Comparison of ENCODE assay signal across 12 mouse cellular contexts in genomic region chr17:28031281-28031941, GRCm38 (mm10). TPM values are rescaled to one million over a fixed set of nuclear protein-coding genes. Genes with fewer than 3 reads are reported as not detected.
DNase-seq lines count a peak whose midpoint lies in the region; ATAC-seq and TF ChIP-seq lines count a peak whose summit lies in the region.
"Had no signal": no experiment of that assay in that cellular context is flagged by ENCODE, and none has a peak within 500 bp of the region (broad histone marks: within the 10 kb centered on the region; RNA-seq: fewer than 3 reads in every experiment).

No protein-coding gene starts in this region.

- intact Hi-C loops in gastrocnemius, adult 2 months (cut with DNase I): no loop called here
- intact Hi-C loops in gastrocnemius, postnatal 14 days (cut with DNase I; ENCODE audit: low total_unique reads): no loop called here

- peaks cover 66% of the 10 kb centered on the region for H3K4me1 ChIP-seq in lung, adult 2 months (ENCODE audit: control insufficient read depth, insufficient read depth, low read length)
- H3K4me1 ChIP-seq in brown adipose tissue, adult 24 weeks (ENCODE audit: control insufficient read depth, insufficient read depth, insufficient read length, low read length): peaks cover 69% of the 10 kb centered on the region
- peaks cover 18% of the 10 kb centered on the region for H3K4me1 ChIP-seq in hindbrain, postnatal 0 days (ENCODE audit: insufficient read depth, low read length)

- H3K27me3 ChIP-seq in hindbrain, postnatal 0 days (ENCODE audit: insufficient read depth, low read length): no peaks in the 10 kb centered on the region

- 45% methylated on average over 9 of the region's 9 CpGs for WGBS in lung, adult 2 months
- WGBS in hindbrain, postnatal 0 days: 71% methylated on average over 9 of the region's 9 CpGs

- H3K9ac ChIP-seq in hindbrain, postnatal 0 days (replicated peaks; ENCODE audit: low read length): no peak overlapping the region; the same call in 1 of the 2 replicates
- H3K9ac ChIP-seq: lung, embryonic 14.5 days had no signal

- no peak overlapping the region for H3K4me3 ChIP-seq in gastrocnemius, adult 2 months
- H3K4me3 ChIP-seq in lung, adult 2 months (replicated peaks; ENCODE audit: extremely low read depth, low read depth, low read length): no peak overlapping the region
- no peak overlapping the region for H3K4me3 ChIP-seq in brown adipose tissue, adult 24 weeks (ENCODE audit: insufficient read depth, low read depth, low read length)
- H3K4me3 ChIP-seq in hindbrain, postnatal 0 days (ENCODE audit: low read length): no peak overlapping the region

- no peaks in the 10 kb centered on the region for H3K9me3 ChIP-seq in hindbrain, postnatal 0 days (ENCODE audit: low read length)

- no peak overlapping the region for H3K4me2 ChIP-seq in hindbrain, postnatal 0 days (ENCODE audit: low read depth, low read length)
- H3K4me2 ChIP-seq: lung, embryonic 14.5 days had no signal

- no peaks in the 10 kb centered on the region for H3K36me3 ChIP-seq in hindbrain, postnatal 0 days (ENCODE audit: insufficient read depth, low read length)

- DNase-seq in gastrocnemius, adult 2 months: no peak
- no peak for DNase-seq in gastrocnemius, postnatal 14 days
- DNase-seq in lung, adult 2 months: peak; percentile 18
- no peak for DNase-seq in lung, adult 18-20 months
- DNase-seq in hindbrain, postnatal 0 days (ENCODE audit: low spot score): no peak
- DNase-seq in right cerebral cortex, adult 18-20 months: no peak
- DNase-seq in c-Kit-positive CD71-positive TER-119-positive erythroid progenitor cells, embryonic 14.5 days (ENCODE audit: low spot score): no peak
- DNase-seq: cerebellum, postnatal 14 days; layer of hippocampus, postnatal 36 days; lung, embryonic 14.5 days; right cerebral cortex, postnatal 14 days had no signal

- peak overlapping the region; percentile 84 for H3K27ac ChIP-seq in gastrocnemius, adult 2 months
- H3K27ac ChIP-seq in brown adipose tissue, adult 24 weeks (replicated peaks; ENCODE audit: low read depth, low read length): peak overlapping the region; percentile 95
- H3K27ac ChIP-seq in hindbrain, postnatal 0 days: 0 out of 2 replicates have a peak overlapping the region, but pooled peaks have one; percentile 15

- TF ChIP-seq CTCF in gastrocnemius, adult 2 months (IDR thresholded peaks at IDR 0.05): no peak
- no peak for TF ChIP-seq CTCF in lung, adult 2 months (IDR thresholded peaks at IDR 0.05; ENCODE audit: insufficient read depth, low read length)
- no peak for TF ChIP-seq CTCF in hindbrain, postnatal 0 days (IDR thresholded peaks at IDR 0.05; ENCODE audit: low read depth)

- TF ChIP-seq POLR2A in lung, adult 2 months (IDR thresholded peaks at IDR 0.05; ENCODE audit: borderline replicate concordance, extremely low read depth, low read depth, low read length): no peak

- ATAC-seq in hindbrain, postnatal 0 days: 0 out of 2 replicates have a peak, but pooled peaks have one; percentile 1

RNA-seq across cellular contexts. Expression of gene Tcp11, which starts 49.0 kb away (rescaled TPM):
- not detected for total RNA-seq in gastrocnemius, adult 2 months (2021)
- not detected for total RNA-seq in gastrocnemius, postnatal 14 days (2021)
- polyA plus RNA-seq in lung, adult 2 months (2012; rRNA removed): 13.4 and 16.9 TPM in 2 replicates
- not detected in 2 replicates for polyA plus RNA-seq in brown adipose tissue, adult 24 weeks (2012; ENCODE audit: insufficient read depth, insufficient read length, missing spikeins)
- total RNA-seq in hindbrain, postnatal 0 days (2014; rRNA removed): 2.9 and 3.6 TPM in 2 replicates
- polyA plus RNA-seq in hindbrain, postnatal 0 days (2015; fragmentation: Nextera tagmentation; extraction: Ambion mirVana): 1.9 and 2.0 TPM in 2 replicates

Comparison
In these comparisons a context has a peak if more than half of its experiments do, and no peak if none do; other contexts are left out.
1. H3K27ac ChIP-seq: peak in every context shown above with its lines; median percentile 95 in brown adipose tissue, adult 24 weeks; 84 in gastrocnemius, adult 2 months; 15 in hindbrain, postnatal 0 days.